Mouse (Mus musculus) intestine, embryonic 14.5 days (tissue): ENCODE data around the gene Fcgr4. TPM values are rescaled to one million over a fixed set of nuclear protein-coding genes. Genes with fewer than 3 reads are reported as not detected.
"Not testable (repeated sequence)": the region's sequence is repeated elsewhere in the genome, so short reads cannot be mapped to it uniquely, and the experiment has no call there.

Experiments
- ATAC-seq: fragments of 200-750 bp; cut with Nextera tagmentation; replicated peaks from 2 replicates; pipeline ENCODE4 v1.8.0; 2017; ENCODE audit warnings: low read depth, moderate number of reproducible peaks, moderate TSS enrichment, moderate library complexity; ENCODE audit not compliant: low FRiP score, low TSS enrichment
- DNase-seq: peaks from one replicate; pipeline ENCODE4 v3.0.0-alpha.2; 2018; ENCODE audit warnings: low spot score
- H3K27ac ChIP-seq: fragments of 300-500 bp; sonication (generic); 2 replicates; pipeline ENCODE4 v1.5.1; 2014; ENCODE audit warnings: low read depth, mild to moderate bottlenecking, control low read depth
- H3K27me3 ChIP-seq: fragments of 300-500 bp; sonication (generic); replicated peaks from 2 replicates; pipeline ENCODE4 v1.6.1; 2014; ENCODE audit warnings: low read length, control low read depth; ENCODE audit not compliant: control insufficient read depth, insufficient read depth
- H3K36me3 ChIP-seq: fragments of 300-500 bp; sonication (generic); 2 replicates; pipeline ENCODE4 v1.6.1; 2014; ENCODE audit warnings: low read length, control low read depth; ENCODE audit not compliant: control insufficient read depth, insufficient read depth
- H3K4me1 ChIP-seq: fragments of 300-500 bp; sonication (generic); replicated peaks from 2 replicates; pipeline ENCODE4 v1.6.1; 2014; ENCODE audit warnings: low read length, control low read depth, mixed read lengths; ENCODE audit not compliant: control insufficient read depth, insufficient read depth
- H3K4me2 ChIP-seq: fragments of 300-500 bp; sonication (generic); 2 replicates; pipeline ENCODE4 v1.6.1; 2014; ENCODE audit warnings: low read length
- H3K4me3 ChIP-seq: fragments of 300-500 bp; sonication (generic); 2 replicates; pipeline ENCODE4 v1.5.1; 2014; ENCODE audit warnings: low read depth, low read length, control low read depth, mixed read lengths
- H3K9ac ChIP-seq: fragments of 300-500 bp; sonication (generic); 2 replicates; pipeline ENCODE4 v1.6.1; 2014; ENCODE audit warnings: mild to moderate bottlenecking, low read length
- H3K9me3 ChIP-seq: fragments of 300-500 bp; sonication (generic); 2 replicates; pipeline ENCODE4 v1.6.1; 2016; ENCODE audit warnings: low read length, control low read depth; ENCODE audit not compliant: control insufficient read depth
- WGBS: fragments of 180-500 bp; shearing (Covaris S2); extraction: QIAGEN DNeasy Blood & Tissue Kit; methylation state at CpG from one replicate; pipeline ENCODE4 v1.1.7; 2014; 5-methylcytosine and 5-hydroxymethylcytosine counted together
- polyA plus RNA-seq: library from polyadenylated mRNA; unstranded; fragments of >200 nt; fragmentation: Nextera tagmentation; extraction: Ambion mirVana; gene quantifications from 2 replicates; pipeline ENCODE4 v1.2.1, GENCODE M21; 2014

Gene Fcgr4
- polyA plus RNA-seq, 1 experiment from 2014 or later, result 1.1 TPM

GRCm38 (mm10) chr1:171049263-171049662 is 30.5 kb downstream of the Fcgr4 start:
- WGBS, result 55% methylated on average over 10 of the region's 10 CpGs
- ATAC-seq, result no peak

GRCm38 (mm10) chr1:171050774-171051173 is 32.1 kb downstream of the Fcgr4 start:
- WGBS, result 83% methylated on average over 7 of the region's 7 CpGs
- Histone ChIP-seq H3K4me3 (no peak overlapping the region), H3K27ac (no peak overlapping the region), H3K36me3 (no peaks in the 10 kb centered on the region), H3K9me3 (no peaks in the 10 kb centered on the region), H3K27me3 (no peaks in the 10 kb centered on the region), H3K4me2 (no peak overlapping the region), H3K4me1 (no peaks in the 10 kb centered on the region), H3K9ac (no peak overlapping the region)
- no peak for DNase-seq
- no peak for ATAC-seq

More at GRCm38 (mm10) chr1:171049263-171049662, 30.5 kb downstream of the Fcgr4 start:
- no peak for DNase-seq
- no peaks in the 10 kb centered on the region for H3K36me3 ChIP-seq
- no peak overlapping the region for H3K9ac ChIP-seq
- H3K27me3 ChIP-seq, result no peaks in the 10 kb centered on the region
- no peak overlapping the region for H3K4me3 ChIP-seq
- H3K27ac ChIP-seq, result no peak overlapping the region
- H3K4me2 ChIP-seq, result no peak overlapping the region
- no peaks in the 10 kb centered on the region for H3K9me3 ChIP-seq
- no peaks in the 10 kb centered on the region for H3K4me1 ChIP-seq

- Histone ChIP-seq H3K9ac (no peak overlapping the region), H3K4me1 (no peaks in the 10 kb centered on the region), H3K4me3 (no peak overlapping the region), H3K9me3 (no peaks in the 10 kb centered on the region), H3K36me3 (no peaks in the 10 kb centered on the region), H3K4me2 (no peak overlapping the region), H3K27ac (no peak overlapping the region), H3K27me3 (no peaks in the 10 kb centered on the region)
- no peak for DNase-seq
- 90% methylated on average over 6 of the region's 6 CpGs for WGBS
- ATAC-seq, result no peak
Observed at GRCm38 (mm10) chr1:171053305-171053704, 34.6 kb downstream of the Fcgr4 start.

GRCm38 (mm10) chr1:171057253-171057652 is 38.5 kb downstream of the Fcgr4 start:
- H3K27me3 ChIP-seq, result no peaks in the 10 kb centered on the region
- WGBS, result 83% methylated on average over 5 of the region's 5 CpGs

GRCm38 (mm10) chr1:171059203-171059602 is 40.5 kb downstream of the Fcgr4 start:
- 65% methylated on average over 2 of the region's 2 CpGs for WGBS
- Histone ChIP-seq H3K9ac (no peak overlapping the region), H3K9me3 (no peaks in the 10 kb centered on the region), H3K4me3 (no peak overlapping the region), H3K4me2 (0 out of 2 replicates have a peak overlapping the region, but pooled peaks have one; percentile 8), H3K36me3 (no peaks in the 10 kb centered on the region), H3K27ac (no peak overlapping the region), H3K27me3 (peaks cover 4% of the 10 kb centered on the region), H3K4me1 (no peaks in the 10 kb centered on the region)
- DNase-seq (no peak), ATAC-seq (no peak)

More at GRCm38 (mm10) chr1:171057253-171057652, 38.5 kb downstream of the Fcgr4 start:
- Histone ChIP-seq H3K27ac (no peak overlapping the region), H3K9ac (no peak overlapping the region), H3K4me3 (no peak overlapping the region), H3K4me1 (no peaks in the 10 kb centered on the region), H3K9me3 (no peaks in the 10 kb centered on the region), H3K4me2 (no peak overlapping the region), H3K36me3 (no peaks in the 10 kb centered on the region)
- ATAC-seq (no peak), DNase-seq (no peak)

GRCm38 (mm10) chr1:171060392-171060791 is 41.7 kb downstream of the Fcgr4 start:
- Histone ChIP-seq H3K36me3 (no peaks in the 10 kb centered on the region), H3K4me1 (no peaks in the 10 kb centered on the region), H3K4me2 (peak overlapping the region; percentile 22), H3K4me3 (0 out of 2 replicates have a peak overlapping the region, but pooled peaks have one; percentile 2), H3K9ac (no peak overlapping the region), H3K9me3 (no peaks in the 10 kb centered on the region), H3K27me3 (peaks cover 12% of the 10 kb centered on the region), H3K27ac (peak overlapping the region; percentile 14; the same call in 1 of the 2 replicates)
- DNase-seq (peak; percentile 72), ATAC-seq (no peak)
- 27% methylated on average over 10 of the region's 10 CpGs for WGBS

- H3K4me3 ChIP-seq, result no peak overlapping the region
- H3K27ac ChIP-seq, result no peak overlapping the region
- H3K27me3 ChIP-seq, result peaks cover 15% of the 10 kb centered on the region
- no peak for DNase-seq
- no peaks in the 10 kb centered on the region for H3K9me3 ChIP-seq
- no peak overlapping the region for H3K4me2 ChIP-seq
- H3K36me3 ChIP-seq, result no peaks in the 10 kb centered on the region
- no peak overlapping the region for H3K9ac ChIP-seq
- H3K4me1 ChIP-seq, result no peaks in the 10 kb centered on the region
- 83% methylated on average over 3 of the region's 3 CpGs for WGBS
- no peak for ATAC-seq
Observed at GRCm38 (mm10) chr1:171061566-171061965, 42.8 kb downstream of the Fcgr4 start.

GRCm38 (mm10) chr1:171063569-171064490 is 45.1 kb downstream of the Fcgr4 start:
- H3K4me1 ChIP-seq, H3K36me3 ChIP-seq, H3K9me3 ChIP-seq, H3K27ac ChIP-seq, H3K9ac ChIP-seq: not testable (repeated sequence)
- Histone ChIP-seq H3K4me2 (peak overlapping the region; percentile 36), H3K27me3 (peaks cover 19% of the 10 kb centered on the region), H3K4me3 (peak overlapping the region; percentile 26)
- ATAC-seq (peak; percentile 79), DNase-seq (peak; percentile 89)
- WGBS, result 8% methylated on average over 36 of the region's 61 CpGs
